Mouse (Mus musculus) right cerebral cortex, postnatal 4 days (tissue): ENCODE results near the gene Sos1.
"Not testable (repeated sequence)": the region's sequence is repeated elsewhere in the genome, so short reads cannot be mapped to it uniquely, and the experiment has no call there.

Experiments
- DNase-seq: peaks from one replicate; pipeline ENCODE4 v3.0.0-alpha.2; 2022

Sos1 gene

DNA sequence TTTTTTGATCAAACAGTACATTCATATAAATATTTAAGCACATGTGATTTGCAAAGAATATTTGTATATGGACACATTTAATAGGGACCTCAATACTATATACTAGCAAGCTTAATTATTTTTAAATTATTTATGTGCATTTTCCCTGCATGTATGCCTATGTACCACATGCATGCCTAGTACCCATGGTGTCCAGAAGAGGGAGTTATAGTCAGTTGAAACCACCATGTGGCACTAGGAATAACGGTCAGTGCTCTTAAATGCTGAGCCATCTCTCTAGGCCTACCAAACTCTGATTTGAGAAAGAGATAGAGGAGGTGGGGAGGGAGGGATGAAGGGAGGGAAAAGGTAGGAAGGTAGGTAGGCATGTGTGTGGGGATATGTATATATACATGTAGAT lies 69.1 kb downstream of the Sos1 start:
- DNase-seq: no peak

DNA sequence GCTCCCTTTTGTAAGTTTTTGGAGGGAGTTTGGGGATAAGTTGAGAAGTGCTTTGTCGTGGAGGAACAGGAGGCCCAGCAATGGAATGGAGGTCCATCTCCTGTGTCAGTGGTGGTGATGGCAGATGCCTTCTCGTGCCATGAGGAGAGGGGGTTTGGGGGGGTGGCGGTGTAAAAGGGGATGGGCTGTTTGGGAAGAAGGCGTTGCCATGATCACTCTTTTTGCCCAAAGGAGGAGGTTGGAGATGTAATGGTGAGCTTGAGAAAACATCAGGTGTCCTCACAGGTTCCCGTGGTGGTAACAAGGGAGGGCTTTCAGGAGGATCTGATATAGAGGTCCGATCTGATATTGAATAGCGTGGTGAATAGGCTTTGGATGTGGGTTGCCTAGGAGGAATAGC lies 82.0 kb downstream of the Sos1 start:
- DNase-seq: no peak

DNA sequence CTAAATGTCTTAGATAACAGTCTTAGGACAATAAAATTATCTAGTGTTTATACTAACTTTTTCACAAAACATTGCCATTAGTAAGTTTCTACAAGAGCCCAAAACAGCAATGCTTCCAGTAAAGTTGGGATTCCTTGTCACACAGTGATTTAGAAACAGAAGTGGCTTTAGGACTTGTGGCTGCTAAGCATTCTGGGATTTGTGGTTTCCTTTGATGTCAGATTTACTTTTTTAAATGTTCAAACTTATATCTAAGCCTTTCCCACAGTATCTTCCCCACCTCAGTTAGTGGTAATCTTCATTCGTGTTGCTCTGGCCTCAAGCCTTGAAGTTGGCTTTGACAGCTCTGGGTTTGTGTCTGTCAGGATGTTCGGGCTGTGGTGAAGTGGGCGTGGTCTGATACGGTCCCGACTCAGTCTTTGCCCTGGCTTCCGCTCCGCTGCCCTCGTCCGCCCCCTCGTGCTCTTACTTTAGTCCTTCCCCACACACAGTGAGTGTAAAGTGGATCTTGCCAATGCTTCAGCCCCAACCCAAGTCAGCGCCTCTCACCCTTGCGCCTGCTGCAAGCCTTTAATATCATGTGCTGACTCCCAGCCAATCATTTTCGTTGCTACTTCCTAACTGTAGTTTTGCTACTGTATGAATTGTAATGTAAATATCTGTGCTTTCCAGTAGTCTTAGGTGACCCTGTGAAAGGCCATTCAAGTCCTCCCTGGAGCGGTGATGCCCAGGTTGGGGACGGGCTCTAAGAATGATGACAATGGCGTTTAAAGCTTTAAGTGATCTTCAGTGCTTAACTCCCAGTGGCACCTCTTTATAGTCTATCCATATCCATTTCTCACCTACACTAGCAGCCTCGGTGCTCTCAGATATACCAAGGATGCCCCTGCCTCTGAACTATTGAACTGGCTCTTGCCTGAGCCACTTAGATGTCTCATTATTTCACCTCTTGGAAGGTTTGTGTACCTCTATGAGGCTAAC lies 88.5 kb downstream of the Sos1 start:
- peak; percentile 37 for DNase-seq

DNA sequence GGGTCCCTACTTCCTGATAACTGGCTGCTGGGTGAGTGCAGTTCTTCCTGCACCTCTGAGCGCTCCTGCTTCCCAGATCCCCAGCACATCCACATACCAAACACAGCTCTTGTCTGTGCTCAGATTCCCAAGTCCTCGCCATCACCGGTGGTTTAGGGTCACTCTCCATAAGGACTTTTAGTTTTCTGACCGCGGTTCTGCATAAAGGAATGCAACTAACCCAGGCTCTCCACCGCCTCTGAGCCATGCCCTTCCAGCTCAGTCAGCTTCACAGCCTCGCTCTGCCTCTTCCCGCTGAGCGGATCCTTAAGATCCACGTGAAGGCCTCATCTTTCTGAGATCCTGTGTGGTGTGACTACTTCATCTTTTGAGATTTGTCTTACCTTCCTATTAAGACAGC lies 90.2 kb downstream of the Sos1 start:
- DNase-seq: no peak

DNA sequence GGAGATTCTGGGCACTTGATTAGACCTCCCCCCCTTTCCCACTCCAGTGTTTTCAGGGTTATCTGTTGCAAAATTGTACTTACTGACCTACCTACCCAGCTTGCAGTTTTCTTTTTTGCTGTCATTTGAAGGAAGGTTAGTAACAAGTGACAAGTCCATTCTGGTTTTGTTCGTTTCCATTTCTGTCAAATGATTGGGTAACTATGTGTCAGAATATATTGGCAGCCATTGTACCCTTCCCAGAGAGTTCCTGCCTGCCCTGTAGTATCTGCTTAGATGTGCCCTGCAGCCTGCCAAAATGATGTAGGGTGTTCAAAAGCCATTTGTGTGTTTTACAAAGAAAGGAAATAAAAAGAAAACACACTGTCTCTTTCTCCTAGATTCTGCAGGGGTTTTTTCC lies 94.6 kb downstream of the Sos1 start:
- no peak for DNase-seq

DNA sequence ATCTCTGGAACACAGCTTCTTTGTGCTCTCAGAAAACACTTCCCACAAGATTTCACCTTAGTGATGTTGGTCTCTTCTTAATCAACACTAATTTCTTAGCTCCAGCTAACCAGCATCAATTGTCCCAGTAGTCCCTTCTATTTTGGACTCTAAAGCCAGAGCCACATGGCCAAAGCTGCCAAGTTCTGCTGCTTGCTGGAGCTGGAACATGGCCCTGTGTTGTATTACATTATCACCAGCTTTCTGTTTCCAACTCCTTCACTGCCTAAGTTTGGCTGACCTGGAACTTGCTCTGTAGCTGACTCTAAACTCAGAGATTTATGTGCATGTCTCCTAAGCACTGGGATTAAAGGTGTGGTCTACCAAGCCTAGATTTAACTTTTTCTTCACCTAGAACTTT lies 101.9 kb downstream of the Sos1 start:
- DNase-seq: not testable (repeated sequence)

DNA sequence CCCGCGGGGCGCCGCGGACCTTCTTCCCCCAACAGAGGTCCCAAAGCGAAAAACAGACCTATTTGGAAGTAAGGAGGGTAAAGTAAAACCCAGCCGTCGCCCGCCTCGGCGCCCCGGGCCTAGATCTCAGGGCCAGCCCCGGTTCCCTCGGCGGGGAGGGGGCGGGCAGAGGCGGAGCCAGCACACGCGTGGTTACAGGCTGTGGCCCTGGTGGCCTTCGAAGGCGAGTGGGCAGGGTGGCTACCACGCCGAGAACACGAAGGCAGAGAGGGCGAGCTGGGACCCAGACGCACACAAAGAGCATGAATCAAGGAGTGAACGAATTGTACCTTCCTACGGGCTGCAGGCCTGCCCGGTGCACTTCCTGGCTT lies 106.5 kb downstream of the Sos1 start:
- DNase-seq: no peak

DNA sequence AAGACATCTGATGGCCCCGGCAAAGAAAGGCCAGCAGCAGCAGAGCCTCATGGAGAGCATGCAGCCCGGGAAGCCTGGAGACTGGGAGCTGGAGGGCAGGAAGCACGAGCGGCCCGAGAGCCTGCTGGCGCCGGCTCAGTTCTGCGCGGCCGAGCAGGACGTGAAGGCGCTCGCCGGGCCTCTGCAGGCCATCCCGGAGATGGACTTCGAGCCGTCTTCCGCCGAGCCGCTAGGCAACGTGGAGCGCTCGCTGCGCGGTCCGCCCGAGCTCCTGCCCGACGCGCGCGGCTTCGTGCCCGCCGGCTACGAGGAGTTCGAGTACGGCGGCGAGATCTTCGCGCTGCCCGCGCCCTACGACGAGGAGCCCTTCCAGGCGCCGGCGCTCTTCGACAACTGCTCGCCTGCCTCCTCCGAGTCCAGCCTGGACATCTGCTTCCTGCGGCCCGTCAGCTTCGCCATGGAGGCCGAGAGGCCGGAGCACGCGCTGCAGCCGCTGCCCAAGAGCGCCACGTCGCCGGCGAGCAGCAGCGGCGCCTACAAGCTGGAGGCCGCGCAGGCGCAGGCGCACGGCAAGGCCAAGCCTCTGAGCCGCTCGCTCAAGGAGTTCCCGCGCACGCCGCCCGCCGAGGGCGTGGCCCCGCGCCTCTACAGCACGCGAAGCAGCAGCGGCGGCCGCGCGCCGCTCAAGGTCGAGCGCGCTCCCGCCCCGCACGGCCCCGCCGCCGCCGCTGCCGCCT lies 107.1 kb downstream of the Sos1 start, which contains the start of gene Gm10190:
Gm10190 (minus strand) TSS at position 553 of the 737 bp plus-strand sequence.
- peak; percentile 86 for DNase-seq

DNA sequence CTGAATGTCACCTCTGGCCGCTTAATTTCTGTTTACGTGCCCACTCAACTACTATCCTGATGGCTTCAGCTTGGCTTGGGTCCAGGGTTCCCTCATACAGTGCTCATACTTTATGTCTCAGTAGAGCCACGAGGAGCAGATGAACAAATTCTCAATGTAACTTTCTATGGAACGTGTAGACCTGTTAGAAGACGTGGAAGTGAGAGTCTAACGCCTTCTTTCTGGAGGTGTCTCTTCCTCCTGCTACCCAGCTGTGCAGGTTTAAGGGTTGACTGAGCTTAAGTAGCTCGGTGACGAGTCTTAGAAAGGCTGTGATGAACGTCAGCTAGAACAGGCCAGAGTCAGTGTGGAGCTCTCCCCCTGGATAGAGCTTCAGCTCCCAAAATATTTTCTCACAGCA lies 111.6 kb downstream of the Sos1 start:
- DNase-seq: no peak

DNA sequence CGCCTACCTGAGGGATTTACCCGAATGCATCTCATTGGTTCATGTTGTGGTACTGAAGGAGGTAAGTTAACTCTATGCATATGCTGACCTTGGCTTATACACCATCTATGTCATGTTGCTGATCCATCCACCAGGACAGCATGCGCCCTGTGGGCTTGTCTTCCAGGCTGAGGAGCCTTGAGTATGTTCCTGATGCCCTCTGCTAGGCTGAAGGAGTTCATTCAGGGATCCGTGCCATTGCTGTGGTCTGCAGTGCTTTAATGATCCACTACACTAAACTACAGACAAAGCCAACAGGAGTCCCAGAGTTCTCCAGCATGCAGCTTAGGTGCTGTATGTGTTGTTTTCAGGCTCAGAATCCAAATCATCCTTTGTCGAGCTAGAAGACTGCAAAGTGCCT lies 113.0 kb downstream of the Sos1 start:
- DNase-seq: no peak

DNA sequence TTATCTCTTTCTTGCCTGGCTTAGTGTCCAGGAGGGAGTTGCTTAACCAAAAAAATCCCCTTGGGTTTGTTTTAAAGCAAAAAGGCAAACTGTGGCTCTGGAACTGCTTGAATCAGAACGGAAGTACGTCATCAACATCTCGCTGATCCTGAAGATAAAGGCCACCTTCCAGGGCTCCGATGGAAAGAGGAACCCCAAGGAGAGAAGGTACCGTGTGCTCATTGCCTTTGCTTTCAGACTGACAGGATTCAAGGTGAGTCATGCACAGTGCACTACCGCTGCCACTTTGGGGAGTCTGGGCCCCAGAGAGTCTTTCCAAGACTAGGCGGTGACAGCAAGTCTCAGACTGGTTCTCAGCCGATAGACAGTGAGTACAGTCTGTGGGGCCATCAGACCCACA lies 120.0 kb downstream of the Sos1 start:
- no peak for DNase-seq

DNA sequence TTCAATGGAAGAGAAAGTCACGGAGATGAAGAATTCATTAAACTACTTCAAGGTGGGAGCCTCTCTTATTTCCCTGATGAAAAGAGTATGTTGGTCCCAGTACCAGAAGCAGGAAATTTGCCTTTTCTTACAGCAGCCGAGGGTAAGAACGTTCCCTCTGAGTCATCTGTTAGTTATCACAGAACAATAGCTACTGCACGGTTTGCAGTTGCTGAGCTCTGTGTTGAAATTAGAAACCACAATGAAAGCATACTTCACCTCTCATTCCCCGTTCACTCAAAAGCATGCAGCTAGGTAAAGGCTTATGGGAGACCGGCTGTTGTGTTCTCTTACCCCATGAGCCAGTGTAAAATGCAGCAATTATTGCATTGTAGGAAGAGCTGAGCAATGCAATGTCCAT lies 133.0 kb downstream of the Sos1 start:
- no peak for DNase-seq

DNA sequence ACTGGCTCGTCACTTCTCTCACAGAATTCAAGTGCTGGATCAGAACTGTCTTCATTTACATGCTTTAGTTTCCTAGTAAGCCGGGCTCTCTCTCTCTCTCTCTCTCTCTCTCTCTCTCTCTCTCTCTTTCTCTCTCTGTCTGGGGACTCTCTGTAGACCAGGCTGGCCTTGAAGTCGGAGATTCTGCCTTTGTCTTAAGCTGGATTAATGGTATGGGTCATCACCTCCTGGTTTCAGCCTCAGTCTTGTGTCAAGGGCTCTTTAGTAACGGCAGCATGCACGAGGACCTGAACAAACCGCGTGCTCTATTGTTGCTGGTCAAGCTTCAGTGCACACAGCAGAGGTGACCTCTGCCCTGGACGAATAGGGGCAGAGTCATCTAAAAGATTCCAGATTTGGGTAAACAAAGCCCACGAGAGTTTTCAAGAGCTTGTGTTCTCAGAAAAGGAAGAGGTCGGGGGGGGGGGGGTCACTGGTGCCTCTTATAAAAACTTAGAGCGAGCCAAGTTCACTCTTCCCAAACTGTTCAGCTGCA lies 133.6 kb downstream of the Sos1 start:
- DNase-seq: no peak

DNA sequence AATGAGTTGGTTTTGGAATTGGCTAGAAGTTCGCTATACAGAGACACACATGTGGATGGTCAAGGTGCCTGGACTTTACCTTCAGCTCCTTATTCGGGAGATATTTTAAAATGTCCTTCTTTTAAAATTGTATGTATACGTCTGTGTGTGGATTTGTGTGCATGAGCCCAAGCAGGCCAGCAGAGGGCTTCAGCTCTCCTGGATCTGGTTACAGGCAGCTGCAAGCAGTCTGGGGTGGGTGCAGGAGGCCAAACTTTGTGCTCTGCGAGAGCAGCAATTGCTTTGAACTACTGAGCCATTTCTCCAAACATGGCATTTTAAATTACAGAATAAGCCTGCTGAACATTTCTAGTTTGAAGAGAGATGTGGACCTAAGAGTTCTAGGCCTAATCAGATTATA lies 135.0 kb downstream of the Sos1 start:
- DNase-seq: peak; percentile 7
